Mouse (Mus musculus): ENCODE measurements around the gene H2afv.

H2afv gene

GRCm38 (mm10) chr11:6444077-6444853 lies at the start of gene H2afv:
Gene H2afv (minus strand): TSS chr11:6444443.
- peak; percentile 99 for DNase-seq

- DNase-seq: peak; percentile 49 to 60
Observed at GRCm38 (mm10) chr11:6489691-6490503, 45.7 kb upstream of the H2afv start.

DNA sequence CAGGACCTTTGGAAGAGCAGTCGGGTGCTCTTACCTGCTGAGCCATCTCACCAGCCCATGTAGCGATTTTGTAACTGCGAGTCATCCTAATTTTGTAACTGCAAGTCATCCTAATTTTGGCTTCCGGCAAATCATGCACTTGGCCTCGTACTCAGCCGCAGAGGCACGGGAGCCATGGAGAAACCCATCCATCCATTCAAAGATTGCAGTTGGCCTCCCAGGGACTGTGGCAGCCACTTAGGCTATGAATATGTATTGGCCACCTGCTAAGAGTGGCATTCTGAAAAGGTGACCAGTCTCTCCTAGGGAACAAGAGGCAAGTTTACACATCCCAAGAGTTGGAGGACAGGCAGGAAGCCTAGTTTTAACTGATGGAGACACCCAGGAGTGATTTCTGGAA lies 45.0 kb upstream of the H2afv start:
- no peak for DNase-seq

GRCm38 (mm10) chr11:6488041-6488684 lies 43.9 kb upstream of the H2afv start:
- DNase-seq: no peak

DNA sequence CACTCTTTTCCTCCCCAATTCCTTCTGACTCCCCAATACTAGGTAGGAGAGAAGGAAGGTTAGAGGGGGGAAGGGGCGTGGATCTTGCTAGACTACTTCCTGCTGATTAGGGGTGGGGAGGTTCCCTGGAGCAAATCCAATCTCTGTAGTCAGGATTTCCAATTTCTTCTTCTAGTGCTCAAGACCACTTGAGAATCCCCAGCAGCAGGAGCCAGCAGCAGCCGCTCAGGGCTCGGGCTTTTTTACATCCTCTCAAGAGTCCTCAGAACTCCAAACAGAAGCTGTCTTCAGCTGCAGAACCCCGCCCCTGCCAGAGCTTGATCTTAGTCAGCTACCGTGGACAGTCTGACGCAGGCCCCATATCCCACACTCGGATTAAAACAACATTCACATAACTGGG lies 43.3 kb upstream of the H2afv start:
- DNase-seq: peak in 1 of 2 experiments; percentile 39

GRCm38 (mm10) chr11:6486916-6487315 lies 42.7 kb upstream of the H2afv start:
- no peak for DNase-seq

GRCm38 (mm10) chr11:6484244-6484959 lies 40.2 kb upstream of the H2afv start:
- DNase-seq: no peak

- no peak for DNase-seq
Observed at GRCm38 (mm10) chr11:6483103-6483502, 38.9 kb upstream of the H2afv start.

GRCm38 (mm10) chr11:6481669-6482185 lies 37.5 kb upstream of the H2afv start:
- peak; percentile 39 to 54 for DNase-seq

DNA sequence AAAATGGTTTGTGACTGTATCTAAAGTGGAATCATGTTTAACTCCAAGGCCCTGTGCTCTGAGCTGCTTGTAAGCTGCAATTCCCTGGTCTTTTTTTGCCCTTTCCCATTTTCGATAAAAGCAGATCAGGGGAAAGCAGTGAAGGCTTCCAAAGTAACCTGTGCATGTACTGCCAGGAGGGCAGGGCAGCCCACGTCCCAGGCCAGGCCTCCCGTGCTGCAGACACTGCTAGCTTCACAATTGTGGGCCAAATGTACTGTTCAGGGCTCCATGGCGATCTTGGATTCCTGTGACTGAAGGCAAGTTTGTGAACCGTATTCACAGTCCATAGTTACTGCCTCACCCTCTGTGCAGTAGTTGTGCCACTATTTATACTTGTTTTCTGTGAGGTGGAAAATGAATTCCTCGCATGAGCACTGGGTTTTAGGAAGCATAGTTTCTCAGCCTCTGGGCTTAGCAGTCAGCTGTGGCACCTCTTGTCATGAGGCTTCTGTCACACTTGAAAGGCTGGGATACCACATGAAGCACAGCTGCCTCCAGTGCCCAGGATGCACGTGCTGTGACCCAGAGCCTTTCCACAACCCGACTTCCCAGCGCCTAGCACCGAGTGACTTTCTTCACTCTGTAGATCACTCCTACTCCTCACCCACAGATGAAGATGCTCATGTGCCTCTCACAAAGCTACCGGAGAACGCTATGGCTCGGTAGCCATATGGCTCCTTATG lies 36.6 kb upstream of the H2afv start:
- no peak for DNase-seq

DNA sequence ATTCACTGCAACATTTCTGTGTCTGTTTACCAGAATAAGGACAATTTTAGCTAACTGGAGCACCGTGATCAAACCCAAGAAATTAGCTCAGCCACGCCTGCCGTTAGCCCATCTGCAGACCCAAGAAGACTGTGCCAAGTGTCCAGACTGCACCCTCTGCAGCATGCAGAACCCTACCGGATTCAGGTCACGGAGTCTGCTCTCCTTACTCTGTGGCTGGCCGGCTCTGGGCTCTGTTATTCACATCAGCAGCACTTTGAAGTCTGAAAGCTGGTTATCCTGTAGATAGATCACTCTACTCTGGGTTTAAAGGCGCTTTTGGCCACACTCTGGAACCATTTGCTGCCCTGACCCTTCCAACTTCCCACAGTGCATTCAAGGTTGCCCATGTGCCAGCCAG lies 35.9 kb upstream of the H2afv start:
- no peak for DNase-seq

DNA sequence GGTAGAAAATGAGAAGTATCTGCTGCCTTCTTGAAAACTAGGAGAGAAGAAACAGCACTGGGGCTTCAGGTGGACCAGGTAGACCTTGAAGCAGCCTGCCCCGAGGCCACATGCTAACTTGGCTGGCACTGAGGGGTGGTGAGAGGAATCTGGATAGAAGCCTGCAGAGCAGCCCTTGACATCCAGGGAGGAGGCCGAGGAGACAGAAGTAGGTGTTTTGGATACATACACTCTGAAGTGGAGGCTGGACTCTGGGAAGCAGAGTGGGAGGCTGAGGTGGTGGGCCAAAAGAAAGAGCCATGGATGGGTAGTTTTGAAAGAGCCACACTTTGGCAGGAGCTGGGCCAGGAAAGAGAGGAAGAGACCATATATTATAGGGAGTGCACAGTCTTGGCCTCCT lies 35.0 kb upstream of the H2afv start:
- DNase-seq: no peak

GRCm38 (mm10) chr11:6477350-6477749 lies 33.1 kb upstream of the H2afv start:
- no peak for DNase-seq

GRCm38 (mm10) chr11:6476876-6477275 lies 32.6 kb upstream of the H2afv start:
- DNase-seq: no peak

DNA sequence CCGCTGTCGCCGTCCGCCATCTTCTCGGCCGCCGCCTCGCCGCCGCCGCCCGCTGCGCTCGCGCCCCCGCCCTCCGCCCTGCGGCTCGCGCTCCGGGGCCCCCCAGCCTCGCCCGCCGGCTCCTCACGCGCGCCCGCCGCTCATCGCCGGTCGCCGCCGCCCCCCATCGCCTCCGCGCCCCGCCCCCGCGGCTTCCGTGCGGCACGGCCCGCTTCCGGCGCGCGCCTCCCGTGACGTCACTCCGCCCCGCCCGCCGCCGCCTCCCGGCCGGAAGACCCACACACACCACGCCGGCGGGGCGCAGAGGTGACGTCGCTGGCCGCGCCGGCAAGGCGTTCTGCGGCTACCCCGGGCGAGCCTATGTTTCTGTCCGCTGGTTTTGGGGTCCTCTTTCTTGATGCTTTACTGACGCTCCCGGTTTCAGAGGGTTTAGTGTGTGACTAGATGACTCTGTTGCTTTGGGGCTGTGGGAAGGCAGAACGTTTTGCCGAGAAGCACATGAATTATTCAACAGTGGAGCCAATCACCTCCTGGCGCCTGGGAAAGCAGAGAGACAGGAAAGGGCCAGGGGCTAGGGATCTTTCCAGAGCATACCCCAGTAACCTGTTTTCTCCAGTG lies 31.7 kb upstream of the H2afv start, which contains the start of gene Purb:
TSS of gene Purb (minus strand) at position 51 of the 618 bp plus-strand sequence.
- peak; percentile 88 to 90 for DNase-seq

GRCm38 (mm10) chr11:6474874-6475731 lies 30.9 kb upstream of the H2afv start:
- DNase-seq: peak; percentile 53 to 61

GRCm38 (mm10) chr11:6474381-6474780 lies 30.1 kb upstream of the H2afv start:
- DNase-seq: no peak

GRCm38 (mm10) chr11:6472076-6472475 lies 27.8 kb upstream of the H2afv start:
- DNase-seq: no peak

DNA sequence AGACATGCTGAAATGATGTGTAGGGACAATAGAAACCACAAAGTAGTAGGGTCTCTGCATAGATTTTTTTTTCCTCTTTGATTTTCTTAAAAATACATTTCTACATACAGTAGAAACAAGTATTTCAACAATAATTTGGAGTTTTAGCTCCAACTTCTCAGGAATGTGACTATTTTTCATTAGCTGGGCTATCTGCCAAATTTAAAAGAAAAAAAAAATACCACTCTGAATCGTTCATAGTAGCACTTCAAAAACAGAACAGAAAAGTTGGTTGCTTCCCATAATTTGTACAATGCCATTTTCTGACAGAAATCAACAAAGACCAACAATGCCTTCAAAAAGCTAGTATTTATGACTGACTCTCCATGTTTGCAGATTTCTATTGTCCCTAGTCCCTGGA lies 27.2 kb upstream of the H2afv start:
- no peak for DNase-seq

- no peak for DNase-seq
Observed at GRCm38 (mm10) chr11:6471054-6471453, 26.8 kb upstream of the H2afv start.
